Mouse (Mus musculus) forelimb bud, embryonic 11.5 days (tissue): ENCODE data around the gene Nudt14.

ENCODE experiments used
- DNase-seq: peaks from one replicate; pipeline ENCODE4 v3.0.0-alpha.2; 2012; ENCODE audit warnings: low read depth, low spot score

Gene Nudt14

GRCm38 (mm10) chr12:112914527-112914926 is 27.4 kb downstream of the Nudt14 start:
- no peak for DNase-seq

GRCm38 (mm10) chr12:112912951-112913745 is 28.8 kb downstream of the Nudt14 start:
- no peak for DNase-seq

- no peak for DNase-seq
Measured at GRCm38 (mm10) chr12:112911701-112912100, 30.2 kb downstream of the Nudt14 start.

- DNase-seq = no peak
Measured at GRCm38 (mm10) chr12:112908991-112909390, 32.9 kb downstream of the Nudt14 start.

GRCm38 (mm10) chr12:112905001-112905400 is 36.9 kb downstream of the Nudt14 start:
- DNase-seq = no peak

GRCm38 (mm10) chr12:112903941-112904340 is 38.0 kb downstream of the Nudt14 start:
- no peak for DNase-seq

- no peak for DNase-seq
Measured at GRCm38 (mm10) chr12:112900641-112901040, 41.3 kb downstream of the Nudt14 start.

- DNase-seq = no peak
Measured at GRCm38 (mm10) chr12:112898960-112899359, 43.0 kb downstream of the Nudt14 start.

- DNase-seq = no peak
Measured at GRCm38 (mm10) chr12:112898351-112898750, 43.6 kb downstream of the Nudt14 start.

- DNase-seq = no peak
Measured at GRCm38 (mm10) chr12:112897522-112898212, 44.3 kb downstream of the Nudt14 start.

GRCm38 (mm10) chr12:112894969-112895368 is 47.0 kb downstream of the Nudt14 start:
- DNase-seq = no peak

- DNase-seq = no peak
Measured at GRCm38 (mm10) chr12:112894303-112894884, 47.5 kb downstream of the Nudt14 start.

GRCm38 (mm10) chr12:112885465-112885864 is 56.5 kb downstream of the Nudt14 start:
- DNase-seq = no peak
